Comparison of ENCODE assay signal across 27 mouse cellular contexts in the genomic region with DNA sequence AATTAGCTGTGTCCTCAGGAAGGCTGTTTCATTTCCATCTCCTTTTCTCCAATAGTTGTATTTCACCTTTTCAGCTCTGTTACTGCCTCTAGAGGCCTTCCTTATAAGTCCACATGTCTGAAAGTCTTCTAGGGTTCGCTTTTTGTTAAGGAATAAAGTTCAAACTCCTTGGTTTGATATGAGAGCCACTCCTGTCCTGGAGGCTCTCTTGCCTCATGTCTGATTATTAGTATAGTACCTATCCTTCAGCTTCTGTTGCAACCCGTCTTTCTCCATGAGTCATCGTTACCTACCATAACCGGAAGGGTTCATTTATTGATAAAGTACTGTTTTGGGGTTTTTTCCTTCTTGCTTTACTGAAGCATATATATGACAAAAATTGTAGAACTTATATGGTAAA.
"Had no signal": no experiment of that assay in that cellular context is flagged by ENCODE, and none has a peak within 500 bp of the region (broad histone marks: within the 10 kb centered on the region; RNA-seq: fewer than 3 reads in every experiment).

No protein-coding gene starts in this region.

- H3K9me3 ChIP-seq: heart, embryonic 15.5 days; limb, embryonic 15.5 days; liver, embryonic 12.5 days had no signal

- DNase-seq: gastrocnemius, adult 2 months; gastrocnemius, postnatal 10 days; gastrocnemius, postnatal 25 days; heart, adult 2 months; heart, postnatal 4 days; kidney, adult 11 months; kidney, adult 2 months; kidney, adult 9 months; kidney, postnatal 25 days; kidney, postnatal 4 days; left cerebral cortex, postnatal 4 days; lung, adult 18-20 months had no signal

- H3K4me2 ChIP-seq: heart, embryonic 11.5 days; heart, embryonic 13.5 days; heart, embryonic 15.5 days; hindbrain, embryonic 12.5 days; hindbrain, embryonic 14.5 days; kidney, embryonic 15.5 days; limb, embryonic 13.5 days; limb, embryonic 15.5 days; liver, embryonic 12.5 days had no signal

- H3K9ac ChIP-seq: heart, embryonic 13.5 days; heart, embryonic 15.5 days; hindbrain, embryonic 12.5 days; hindbrain, embryonic 14.5 days; kidney, embryonic 15.5 days; limb, embryonic 13.5 days; limb, embryonic 15.5 days; liver, embryonic 12.5 days; liver, embryonic 14.5 days had no signal

- H3K27ac ChIP-seq: gastrocnemius, adult 2 months; heart, adult 2 months; heart, embryonic 13.5 days; heart, embryonic 15.5 days; hindbrain, embryonic 10.5 days; hindbrain, embryonic 12.5 days; hindbrain, embryonic 14.5 days; kidney, embryonic 15.5 days; kidney, postnatal 0 days; left cerebral cortex, adult 2 months; limb, embryonic 13.5 days; limb, embryonic 15.5 days; liver, embryonic 12.5 days; liver, embryonic 14.5 days had no signal

- ATAC-seq: hindbrain, embryonic 16.5 days; inflammation-experienced regulatory T-cells, adult 6 months; liver, embryonic 12.5 days had no signal

- H3K4me3 ChIP-seq: gastrocnemius, adult 2 months; heart, adult 2 months; heart, embryonic 13.5 days; heart, embryonic 15.5 days; hindbrain, embryonic 10.5 days; hindbrain, embryonic 12.5 days; kidney, embryonic 15.5 days; left cerebral cortex, adult 2 months; limb, embryonic 13.5 days; limb, embryonic 15.5 days; liver, embryonic 12.5 days had no signal

- H3K27me3 ChIP-seq: heart, embryonic 13.5 days; heart, embryonic 15.5 days; hindbrain, embryonic 12.5 days; kidney, embryonic 15.5 days; limb, embryonic 13.5 days; limb, embryonic 15.5 days; liver, embryonic 12.5 days had no signal

- H3K36me3 ChIP-seq: heart, embryonic 13.5 days; heart, embryonic 15.5 days; hindbrain, embryonic 12.5 days; limb, embryonic 15.5 days; liver, embryonic 12.5 days had no signal
